Mouse (Mus musculus): ENCODE measurements around the gene Maneal. TPM values are rescaled to one million over a fixed set of nuclear protein-coding genes. Genes with fewer than 3 reads are reported as not detected.

Gene Maneal
- polyA plus RNA-seq, 1 experiment = 1.4 TPM

DNA sequence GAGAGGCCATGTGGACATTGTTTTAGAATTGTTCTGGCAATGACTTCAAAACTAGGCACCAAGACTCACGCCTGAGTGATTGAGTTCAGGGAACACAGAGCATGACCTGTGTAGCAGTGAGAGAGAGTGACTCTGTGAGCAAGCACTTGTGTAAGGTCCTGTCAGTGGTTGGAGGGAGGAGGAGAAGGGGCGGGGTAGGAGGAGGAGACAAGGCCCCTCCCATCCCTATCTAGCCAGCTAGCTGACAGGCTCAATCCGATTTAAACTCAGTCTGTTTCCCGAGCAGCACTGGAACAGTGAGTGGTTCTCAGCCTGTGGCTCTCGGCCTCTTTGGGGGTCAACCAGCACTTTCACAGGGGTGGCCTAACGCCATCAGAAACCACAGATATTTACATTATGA lies 44.2 kb downstream of the Maneal start:
- Histone ChIP-seq H3K36me3 (ENCODE audit: control insufficient read depth, insufficient read depth, low read length) (peaks cover 4% of the 10 kb centered on the region), H3K4me3 (ENCODE audit: control insufficient read depth, insufficient read depth, low read length) (no peak overlapping the region), H3K27ac (ENCODE audit: control insufficient read depth, insufficient read depth, low read length) (no peak overlapping the region), H3K4me1 (replicated peaks; ENCODE audit: control insufficient read depth, insufficient read depth, low read length) (no peaks in the 10 kb centered on the region), H3K27me3 (ENCODE audit: control insufficient read depth, insufficient read depth, low read length) (no peaks in the 10 kb centered on the region)
- 82% methylated on average over 6 of the region's 6 CpGs for WGBS
- DNase-seq = no peak
- TF ChIP-seq POLR2A (IDR thresholded peaks at IDR 0.05; ENCODE audit: control insufficient read depth, extremely low read depth, insufficient read depth, low read length, poor library complexity) = no peak
- no peak for TF ChIP-seq CTCF (IDR thresholded peaks at IDR 0.05; ENCODE audit: borderline replicate concordance, control insufficient read depth, extremely low read depth, insufficient read depth, low read length, poor library complexity)

DNA sequence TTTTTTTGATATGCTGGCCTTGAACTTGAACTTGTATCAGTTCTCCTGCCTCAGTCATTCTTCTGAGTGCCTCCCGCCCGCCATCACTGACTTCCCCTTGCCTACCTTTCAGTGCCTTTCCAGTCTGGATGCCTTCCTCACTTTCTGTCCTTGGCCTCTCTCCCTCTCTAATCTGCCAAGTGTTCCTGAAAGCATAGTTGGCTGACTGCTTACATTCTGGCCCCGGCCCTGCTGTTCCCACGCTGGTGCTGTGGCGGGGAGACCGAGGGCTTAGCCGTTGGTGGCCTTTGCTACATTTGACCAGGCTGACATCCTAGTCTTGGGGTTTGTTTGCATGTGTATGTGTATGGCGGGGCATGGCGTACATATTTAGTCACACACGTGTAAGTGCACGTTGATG lies 46.1 kb downstream of the Maneal start:
- no peak for DNase-seq
- Histone ChIP-seq H3K4me1 (replicated peaks; ENCODE audit: control insufficient read depth, insufficient read depth, low read length) (no peaks in the 10 kb centered on the region), H3K36me3 (ENCODE audit: control insufficient read depth, insufficient read depth, low read length) (peaks cover 4% of the 10 kb centered on the region; the same call in 1 of the 2 replicates)

GRCm38 (mm10) chr4:124811347-124811975 lies 50.5 kb downstream of the Maneal start:
- Histone ChIP-seq H3K4me1 (replicated peaks; ENCODE audit: control insufficient read depth, insufficient read depth, low read length) (no peaks in the 10 kb centered on the region), H3K27me3 (ENCODE audit: control insufficient read depth, insufficient read depth, low read length) (no peaks in the 10 kb centered on the region), H3K27ac (ENCODE audit: control insufficient read depth, insufficient read depth, low read length) (no peak overlapping the region), H3K4me3 (ENCODE audit: control insufficient read depth, insufficient read depth, low read length) (no peak overlapping the region), H3K36me3 (ENCODE audit: control insufficient read depth, insufficient read depth, low read length) (no peaks in the 10 kb centered on the region)
- WGBS = 94% methylated on average over 9 of the region's 9 CpGs
- TF ChIP-seq POLR2A (IDR thresholded peaks at IDR 0.05; ENCODE audit: control insufficient read depth, extremely low read depth, insufficient read depth, low read length, poor library complexity) (no peak), CTCF (IDR thresholded peaks at IDR 0.05; ENCODE audit: borderline replicate concordance, control insufficient read depth, extremely low read depth, insufficient read depth, low read length, poor library complexity) (no peak)
- no peak for DNase-seq

More for the DNA sequence above, 46.1 kb downstream of the Maneal start:
- Histone ChIP-seq H3K4me3 (ENCODE audit: control insufficient read depth, insufficient read depth, low read length) (no peak overlapping the region), H3K27ac (ENCODE audit: control insufficient read depth, insufficient read depth, low read length) (no peak overlapping the region), H3K27me3 (ENCODE audit: control insufficient read depth, insufficient read depth, low read length) (no peaks in the 10 kb centered on the region)
- 96% methylated on average over 11 of the region's 11 CpGs for WGBS
- TF ChIP-seq CTCF (IDR thresholded peaks at IDR 0.05; ENCODE audit: borderline replicate concordance, control insufficient read depth, extremely low read depth, insufficient read depth, low read length, poor library complexity) (no peak), POLR2A (IDR thresholded peaks at IDR 0.05; ENCODE audit: control insufficient read depth, extremely low read depth, insufficient read depth, low read length, poor library complexity) (no peak)

DNA sequence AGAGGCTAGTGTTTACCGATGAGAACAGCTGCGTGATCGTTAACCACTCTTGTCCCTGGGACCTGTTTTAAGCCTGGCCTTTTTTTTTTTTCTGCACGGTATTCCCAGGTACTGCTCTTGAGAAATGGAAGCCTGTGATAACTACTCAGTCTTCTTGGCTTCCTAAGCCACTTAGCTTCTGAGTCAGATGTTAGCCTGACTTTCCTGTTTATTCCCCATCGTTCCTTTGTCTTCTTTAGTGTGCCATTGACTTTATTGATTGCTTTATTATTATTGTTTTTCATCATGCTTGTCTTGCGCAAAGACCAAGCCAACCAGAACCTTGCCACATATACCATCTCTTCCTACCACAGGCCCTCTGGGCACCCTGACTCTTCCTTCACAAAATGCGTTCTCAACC lies 51.9 kb downstream of the Maneal start:
- DNase-seq = no peak
- TF ChIP-seq POLR2A (IDR thresholded peaks at IDR 0.05; ENCODE audit: control insufficient read depth, extremely low read depth, insufficient read depth, low read length, poor library complexity) (no peak), CTCF (IDR thresholded peaks at IDR 0.05; ENCODE audit: borderline replicate concordance, control insufficient read depth, extremely low read depth, insufficient read depth, low read length, poor library complexity) (no peak)
- H3K36me3 ChIP-seq (ENCODE audit: control insufficient read depth, insufficient read depth, low read length) = peaks cover 8% of the 10 kb centered on the region; the same call in 1 of the 2 replicates
- no peak overlapping the region for H3K4me3 ChIP-seq (ENCODE audit: control insufficient read depth, insufficient read depth, low read length)
- WGBS = 93% methylated on average over 7 of the region's 7 CpGs
- no peaks in the 10 kb centered on the region for H3K27me3 ChIP-seq (ENCODE audit: control insufficient read depth, insufficient read depth, low read length)
- H3K4me1 ChIP-seq (replicated peaks; ENCODE audit: control insufficient read depth, insufficient read depth, low read length) = no peaks in the 10 kb centered on the region
- H3K27ac ChIP-seq (ENCODE audit: control insufficient read depth, insufficient read depth, low read length) = no peak overlapping the region

DNA sequence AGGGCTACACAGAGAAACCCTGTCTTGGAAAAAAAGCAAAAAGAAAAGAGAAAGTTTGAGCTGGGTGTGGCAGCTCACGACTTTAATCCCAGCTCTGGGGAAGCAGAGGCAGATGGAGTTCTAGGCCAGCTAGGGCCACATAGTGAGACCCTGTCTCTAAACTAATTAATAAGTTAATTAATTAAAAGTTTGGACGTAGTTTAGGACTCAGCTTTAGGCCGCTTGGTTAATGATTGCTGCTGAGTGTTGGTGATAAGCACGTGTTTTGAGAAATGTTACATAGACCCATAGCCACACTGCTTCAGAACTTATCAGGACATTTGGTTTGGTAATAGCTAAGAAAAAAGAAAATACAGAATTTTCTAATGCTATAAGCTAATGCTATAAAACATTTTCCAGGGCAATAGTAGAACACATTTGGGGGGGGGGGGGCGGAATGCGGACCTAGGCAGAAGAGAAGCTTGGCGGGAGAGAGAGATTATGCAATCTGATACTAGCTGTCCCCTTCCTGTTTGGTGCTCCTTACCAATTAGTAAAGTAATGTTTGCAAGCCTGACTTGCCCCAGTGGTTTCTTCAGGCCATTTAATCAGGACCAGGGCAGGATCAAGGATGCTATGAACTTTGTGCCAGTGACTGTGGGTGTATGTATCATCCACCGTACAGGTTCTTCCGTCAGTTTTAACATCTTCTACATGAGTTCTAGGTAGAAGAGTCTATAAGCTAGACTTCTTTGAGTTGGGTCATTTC lies 52.7 kb downstream of the Maneal start:
- no peak overlapping the region for H3K27ac ChIP-seq (ENCODE audit: control insufficient read depth, insufficient read depth, low read length)
- DNase-seq = no peak
- no peak overlapping the region for H3K4me3 ChIP-seq (ENCODE audit: control insufficient read depth, insufficient read depth, low read length)
- TF ChIP-seq CTCF (IDR thresholded peaks at IDR 0.05; ENCODE audit: borderline replicate concordance, control insufficient read depth, extremely low read depth, insufficient read depth, low read length, poor library complexity) = no peak
- TF ChIP-seq POLR2A (IDR thresholded peaks at IDR 0.05; ENCODE audit: control insufficient read depth, extremely low read depth, insufficient read depth, low read length, poor library complexity) = no peak
- H3K4me1 ChIP-seq (replicated peaks; ENCODE audit: control insufficient read depth, insufficient read depth, low read length) = no peaks in the 10 kb centered on the region
- H3K27me3 ChIP-seq (ENCODE audit: control insufficient read depth, insufficient read depth, low read length) = no peaks in the 10 kb centered on the region
- peaks cover 14% of the 10 kb centered on the region; the same call in 1 of the 2 replicates for H3K36me3 ChIP-seq (ENCODE audit: control insufficient read depth, insufficient read depth, low read length)
- 91% methylated on average over 9 of the region's 9 CpGs for WGBS

GRCm38 (mm10) chr4:124808511-124808910 lies 53.5 kb downstream of the Maneal start:
- 92% methylated on average over 5 of the region's 5 CpGs for whole genome bisulfite sequencing
- no peak overlapping the region for H3K27ac ChIP-seq (ENCODE audit: control insufficient read depth, insufficient read depth, low read length)
- H3K27me3 ChIP-seq (ENCODE audit: control insufficient read depth, insufficient read depth, low read length) = no peaks in the 10 kb centered on the region
- no peak for TF ChIP-seq CTCF (IDR thresholded peaks at IDR 0.05; ENCODE audit: borderline replicate concordance, control insufficient read depth, extremely low read depth, insufficient read depth, low read length, poor library complexity)
- no peak for TF ChIP-seq POLR2A (IDR thresholded peaks at IDR 0.05; ENCODE audit: control insufficient read depth, extremely low read depth, insufficient read depth, low read length, poor library complexity)
- peaks cover 1% of the 10 kb centered on the region; the same call in 1 of the 2 replicates for H3K4me1 ChIP-seq (replicated peaks; ENCODE audit: control insufficient read depth, insufficient read depth, low read length)
- H3K4me3 ChIP-seq (ENCODE audit: control insufficient read depth, insufficient read depth, low read length) = no peak overlapping the region
- peaks cover 14% of the 10 kb centered on the region; the same call in 1 of the 2 replicates for H3K36me3 ChIP-seq (ENCODE audit: control insufficient read depth, insufficient read depth, low read length)
- DNase-seq = no peak

Other genes with a start within 250 kb of the Maneal start
- gene Pou3f1, start 205.4 kb downstream of the Maneal start, polyA plus RNA-seq (2012; rRNA removed) = 0.38 and 0.46 TPM in 2 replicates
- gene Utp11, start 168.6 kb downstream of the Maneal start, polyA plus RNA-seq (2012; rRNA removed) = 6.0 and 6.3 TPM in 2 replicates
- gene Fhl3, start 161.5 kb downstream of the Maneal start, polyA plus RNA-seq (2012; rRNA removed) = 36.1 and 59.4 TPM in 2 replicates
- 23.2 and 25.3 TPM in 2 replicates for gene Sf3a3, start 147.4 kb downstream of the Maneal start, polyA plus RNA-seq (2012; rRNA removed)
- gene Inpp5b, start 120.3 kb downstream of the Maneal start, polyA plus RNA-seq (2012; rRNA removed) = 81.3 and 101 TPM in 2 replicates
- 9.9 and 10.4 TPM in 2 replicates for gene Mtf1, start 60.1 kb downstream of the Maneal start, polyA plus RNA-seq (2012; rRNA removed)
- gene Yrdc, start 11.5 kb downstream of the Maneal start, polyA plus RNA-seq (2012; rRNA removed) = 63.0 and 70.4 TPM in 2 replicates
- gene 1110065P20Rik, start 11.0 kb downstream of the Maneal start, polyA plus RNA-seq (2012; rRNA removed) = 26.2 and 28.0 TPM in 2 replicates
- 0.06 and 0.07 TPM in 2 replicates for gene Epha10, start 18.7 kb upstream of the Maneal start, polyA plus RNA-seq (2012; rRNA removed)
- gene 9930104L06Rik, start 74.9 kb upstream of the Maneal start, polyA plus RNA-seq (2012; rRNA removed) = 18.3 and 21.6 TPM in 2 replicates
- 79.4 and 102 TPM in 2 replicates for gene Cdca8, start 77.1 kb upstream of the Maneal start, polyA plus RNA-seq (2012; rRNA removed)
- gene Rspo1, start 124.3 kb upstream of the Maneal start, polyA plus RNA-seq (2012; rRNA removed) = 2.2 and 2.3 TPM in 2 replicates
- 17.9 and 18.3 TPM in 2 replicates for gene Gnl2, start 154.4 kb upstream of the Maneal start, polyA plus RNA-seq (2012; rRNA removed)
- gene Dnali1, start 203.5 kb upstream of the Maneal start, polyA plus RNA-seq (2012; rRNA removed) = 0.22 and 0.57 TPM in 2 replicates
- 20.5 and 22.5 TPM in 2 replicates for gene Snip1, start 204.5 kb upstream of the Maneal start, polyA plus RNA-seq (2012; rRNA removed)
- 26.4 and 30.7 TPM in 2 replicates for gene Meaf6, start 223.0 kb upstream of the Maneal start, polyA plus RNA-seq (2012; rRNA removed)